Mouse (Mus musculus): ENCODE data around the gene Kif1b.

DNA sequence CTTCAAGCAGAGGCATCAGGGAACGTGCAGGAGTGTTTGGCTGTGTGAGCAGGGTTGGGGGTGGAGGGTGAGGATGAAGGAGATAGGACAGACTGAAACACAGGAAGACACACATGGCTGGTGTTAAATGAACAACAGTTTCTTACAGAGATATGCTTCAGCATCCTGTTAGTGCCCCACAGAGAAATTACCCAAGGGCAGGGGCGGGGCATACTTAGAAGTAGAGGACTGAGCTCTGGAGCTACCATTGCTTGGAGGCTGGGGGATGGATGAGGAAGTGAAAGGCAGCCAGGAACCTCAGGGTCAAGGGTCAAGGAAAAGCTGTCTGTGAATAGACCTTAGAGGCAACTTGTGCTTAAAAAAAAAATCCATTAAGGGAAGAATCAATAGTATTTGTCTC lies 33.2 kb upstream of the Kif1b start:
- TF ChIP-seq CTCF (IDR thresholded peaks at IDR 0.05; ENCODE audit: insufficient read depth, low read length) (no peak), POLR2A (IDR thresholded peaks at IDR 0.05; ENCODE audit: borderline replicate concordance, extremely low read depth, low read depth, low read length) (no peak)

Data from lung, adult 2 months (tissue).